Mouse (Mus musculus) neural tube, embryonic 14.5 days (tissue): Measurements from ENCODE around the gene Tbc1d22a. TPM values are rescaled to one million over a fixed set of nuclear protein-coding genes. Genes with fewer than 3 reads are reported as not detected.

Experiments used
- ATAC-seq: fragments of 200-750 bp; cut with Nextera tagmentation; 2 replicates; pipeline ENCODE4 v1.8.0; 2017; ENCODE audit warnings: low read depth, mild to moderate bottlenecking, moderate TSS enrichment, moderate library complexity
- H3K27ac ChIP-seq: fragments of 300-500 bp; sonication (generic); 2 replicates; pipeline ENCODE4 v1.5.1; 2014; ENCODE audit warnings: low read depth, mild to moderate bottlenecking, control low read depth, low read length, moderate library complexity, mixed read lengths
- H3K27me3 ChIP-seq: fragments of 300-500 bp; sonication (generic); 2 replicates; pipeline ENCODE4 v1.6.1; 2014; ENCODE audit warnings: low read length; ENCODE audit not compliant: control insufficient read depth, insufficient read depth
- H3K36me3 ChIP-seq: fragments of 300-500 bp; sonication (generic); 2 replicates; pipeline ENCODE4 v1.6.1; 2014; ENCODE audit warnings: low read length, mixed read lengths; ENCODE audit not compliant: control insufficient read depth, insufficient read depth
- H3K4me1 ChIP-seq: fragments of 300-500 bp; sonication (generic); 2 replicates; pipeline ENCODE4 v1.6.1; 2014; ENCODE audit warnings: low read length; ENCODE audit not compliant: control insufficient read depth, insufficient read depth
- H3K4me2 ChIP-seq: fragments of 300-500 bp; sonication (generic); 2 replicates; pipeline ENCODE4 v1.6.1; 2014; ENCODE audit warnings: mild to moderate bottlenecking, low read depth, low read length, control low read depth
- H3K4me3 ChIP-seq: fragments of 300-500 bp; sonication (generic); 2 replicates; pipeline ENCODE4 v1.5.1; 2014; ENCODE audit warnings: low read depth, low read length, control low read depth, mixed read lengths
- H3K9ac ChIP-seq: fragments of 300-500 bp; sonication (generic); replicated peaks from 2 replicates; pipeline ENCODE4 v1.6.1; 2014; ENCODE audit warnings: low read depth, mild to moderate bottlenecking, control low read depth, low read length, mixed read lengths
- H3K9me3 ChIP-seq: fragments of 300-500 bp; sonication (generic); 2 replicates; pipeline ENCODE4 v1.6.1; 2016; ENCODE audit warnings: low read length; ENCODE audit not compliant: control insufficient read depth
- WGBS: fragments of 180-500 bp; shearing (Covaris S2); extraction: QIAGEN DNeasy Blood & Tissue Kit; methylation state at CpG from one replicate; pipeline ENCODE4 v1.1.7; 2014; 5-methylcytosine and 5-hydroxymethylcytosine counted together
- polyA plus RNA-seq: library from polyadenylated mRNA; unstranded; fragments of >200 nt; fragmentation: Nextera tagmentation; extraction: Ambion mirVana; gene quantifications from 2 replicates; pipeline ENCODE4 v1.2.1, GENCODE M21; 2014

Tbc1d22a gene
- polyA plus RNA-seq, 1 experiment from 2014 or later, result 8.9 TPM

- 46% methylated on average over 6 of the region's 6 CpGs for WGBS
- no peak for ATAC-seq
- no peak overlapping the region for H3K4me2 ChIP-seq
Measured at GRCm38 (mm10) chr15:86476483-86476882, 262.2 kb downstream of the Tbc1d22a start.

DNA sequence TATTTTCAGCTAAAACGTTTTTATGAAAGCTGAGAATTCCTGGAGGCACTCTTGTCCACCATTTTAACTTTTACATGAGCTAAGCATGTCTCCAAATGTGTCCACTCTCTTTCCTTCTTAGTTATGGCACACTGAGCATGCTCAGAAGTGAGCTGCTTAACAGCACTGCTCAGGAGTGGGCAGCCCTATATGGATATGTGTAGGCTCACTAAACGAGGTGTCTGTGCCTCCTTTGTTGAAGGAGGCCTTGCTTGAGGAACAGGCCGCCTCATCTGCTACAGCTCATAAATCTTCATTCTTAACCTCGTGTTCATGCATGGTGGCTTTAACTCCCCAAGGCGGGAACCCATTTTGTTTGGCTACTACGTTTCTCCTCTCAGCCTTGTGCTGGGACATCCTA is 262.8 kb downstream of the Tbc1d22a start:
- 20% methylated on average over 6 of the region's 6 CpGs for WGBS
- no peak overlapping the region for H3K4me2 ChIP-seq
- H3K4me1 ChIP-seq, result peaks cover 24% of the 10 kb centered on the region; the same call in 1 of the 2 replicates
- H3K9ac ChIP-seq, result no peak overlapping the region
- no peaks in the 10 kb centered on the region for H3K36me3 ChIP-seq
- no peak overlapping the region for H3K27ac ChIP-seq
- ATAC-seq, result peak; percentile 32; the same call in 1 of the 2 replicates
- H3K27me3 ChIP-seq, result peaks cover 2% of the 10 kb centered on the region; the same call in 1 of the 2 replicates
- H3K4me3 ChIP-seq, result no peak overlapping the region
- H3K9me3 ChIP-seq, result no peaks in the 10 kb centered on the region

More at GRCm38 (mm10) chr15:86476483-86476882, 262.2 kb downstream of the Tbc1d22a start:
- Histone ChIP-seq H3K4me3 (no peak overlapping the region), H3K36me3 (no peaks in the 10 kb centered on the region), H3K27me3 (peaks cover 2% of the 10 kb centered on the region; the same call in 1 of the 2 replicates), H3K9me3 (no peaks in the 10 kb centered on the region), H3K27ac (no peak overlapping the region), H3K4me1 (peaks cover 24% of the 10 kb centered on the region; the same call in 1 of the 2 replicates), H3K9ac (no peak overlapping the region)

DNA sequence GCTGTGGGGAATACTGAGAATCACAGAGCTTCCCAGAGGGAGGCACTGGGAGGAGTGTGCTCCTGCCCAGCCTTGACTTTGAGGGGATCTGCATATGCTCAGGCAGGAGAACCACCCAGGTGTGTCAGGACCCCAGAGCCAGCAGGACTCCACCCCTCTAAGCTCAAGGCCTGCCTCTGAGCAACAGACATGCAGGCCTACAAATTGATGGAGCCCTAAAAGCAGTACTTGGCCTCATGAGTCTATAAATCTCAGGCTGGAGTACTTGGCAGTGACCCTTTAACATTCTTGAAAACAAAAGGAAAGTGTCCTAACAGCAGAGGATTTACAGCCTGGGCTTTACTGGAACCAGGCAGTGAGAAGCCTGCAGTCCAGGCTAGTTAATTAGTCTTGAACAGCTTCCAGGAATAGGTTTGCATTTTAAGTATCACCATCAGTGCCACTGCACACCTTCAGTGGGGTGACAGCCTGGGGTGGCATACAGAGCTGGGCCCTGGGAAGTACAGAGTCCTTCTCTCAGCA is 263.3 kb downstream of the Tbc1d22a start:
- H3K36me3 ChIP-seq, result no peaks in the 10 kb centered on the region
- H3K4me1 ChIP-seq, result peaks cover 24% of the 10 kb centered on the region; the same call in 1 of the 2 replicates
- no peaks in the 10 kb centered on the region for H3K9me3 ChIP-seq
- no peak overlapping the region for H3K9ac ChIP-seq
- peak; percentile 48 for ATAC-seq
- H3K4me3 ChIP-seq, result no peak overlapping the region
- 0 out of 2 replicates have a peak overlapping the region, but pooled peaks have one; percentile 35 for H3K27ac ChIP-seq
- no peak overlapping the region for H3K4me2 ChIP-seq
- peaks cover 2% of the 10 kb centered on the region for H3K27me3 ChIP-seq

DNA sequence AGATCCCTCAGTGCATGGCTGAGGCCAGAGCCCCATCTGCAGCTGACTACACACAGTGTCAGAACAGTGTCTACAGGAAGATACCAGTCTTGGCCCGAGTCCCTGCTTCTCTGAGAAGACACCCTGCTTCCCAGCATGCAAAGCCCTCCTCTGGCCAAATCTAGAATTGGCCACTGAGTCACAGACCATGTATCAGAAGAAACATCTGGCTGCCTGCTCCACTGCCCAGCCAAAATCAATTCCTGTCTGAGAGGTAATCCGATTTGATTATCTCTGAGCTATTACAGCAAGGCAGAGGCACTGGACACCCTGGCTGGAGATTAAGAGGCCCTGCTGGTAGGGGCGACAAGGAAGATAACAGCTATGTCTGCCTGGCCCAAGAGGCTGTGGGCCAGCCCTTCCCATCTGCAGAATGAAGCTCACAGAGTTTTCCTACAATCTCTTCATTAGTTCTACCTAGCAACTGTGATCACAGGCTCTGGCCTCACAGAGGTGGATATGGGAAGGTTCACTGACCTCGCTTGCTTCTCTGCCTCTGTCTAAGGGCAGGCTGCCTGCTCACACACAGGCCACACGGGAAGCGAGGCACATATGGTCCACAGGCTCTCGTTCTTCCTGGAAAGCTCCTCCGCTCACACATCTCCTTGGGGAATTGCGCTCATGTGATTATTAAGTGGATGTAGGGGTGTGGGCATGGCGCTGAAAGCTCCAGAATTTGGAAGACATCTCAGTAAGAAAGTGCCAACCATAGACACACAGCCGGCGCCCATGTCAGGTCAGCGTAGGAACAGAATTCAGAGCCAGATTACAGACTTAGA is 264.6 kb downstream of the Tbc1d22a start:
- 55% methylated on average over 13 of the region's 13 CpGs for WGBS
- H3K4me2 ChIP-seq, result no peak overlapping the region
- H3K27ac ChIP-seq, result no peak overlapping the region
- ATAC-seq, result peak; percentile 23; the same call in 1 of the 2 replicates
- peaks cover 2% of the 10 kb centered on the region for H3K27me3 ChIP-seq
- H3K4me3 ChIP-seq, result no peak overlapping the region
- no peak overlapping the region for H3K9ac ChIP-seq
- no peaks in the 10 kb centered on the region for H3K9me3 ChIP-seq
- peaks cover 24% of the 10 kb centered on the region; the same call in 1 of the 2 replicates for H3K4me1 ChIP-seq
- no peaks in the 10 kb centered on the region for H3K36me3 ChIP-seq

GRCm38 (mm10) chr15:86482362-86482761 is 268.1 kb downstream of the Tbc1d22a start:
- H3K27me3 ChIP-seq, result peaks cover 2% of the 10 kb centered on the region
- H3K36me3 ChIP-seq, result no peaks in the 10 kb centered on the region
- no peak overlapping the region for H3K4me2 ChIP-seq
- H3K4me1 ChIP-seq, result peaks cover 18% of the 10 kb centered on the region; the same call in 1 of the 2 replicates
- ATAC-seq, result no peak
- no peak overlapping the region for H3K27ac ChIP-seq
- no peaks in the 10 kb centered on the region for H3K9me3 ChIP-seq
- H3K4me3 ChIP-seq, result no peak overlapping the region
- no peak overlapping the region for H3K9ac ChIP-seq
- WGBS, result 78% methylated on average over 5 of the region's 5 CpGs

- Histone ChIP-seq H3K9me3 (no peaks in the 10 kb centered on the region), H3K4me1 (peaks cover 5% of the 10 kb centered on the region; the same call in 1 of the 2 replicates), H3K27ac (no peak overlapping the region), H3K36me3 (no peaks in the 10 kb centered on the region), H3K4me3 (no peak overlapping the region), H3K4me2 (no peak overlapping the region), H3K27me3 (no peaks in the 10 kb centered on the region; the same call in 1 of the 2 replicates), H3K9ac (no peak overlapping the region)
- WGBS, result 77% methylated on average over 6 of the region's 6 CpGs
- no peak for ATAC-seq
Measured at GRCm38 (mm10) chr15:86485815-86486214, 271.6 kb downstream of the Tbc1d22a start.

- Histone ChIP-seq H3K36me3 (no peaks in the 10 kb centered on the region), H3K27ac (no peak overlapping the region), H3K9me3 (no peaks in the 10 kb centered on the region), H3K27me3 (no peaks in the 10 kb centered on the region; the same call in 1 of the 2 replicates), H3K4me2 (no peak overlapping the region), H3K4me1 (peaks cover 5% of the 10 kb centered on the region; the same call in 1 of the 2 replicates), H3K4me3 (no peak overlapping the region), H3K9ac (no peak overlapping the region)
- ATAC-seq, result peak; percentile 60; the same call in 1 of the 2 replicates
- WGBS, result 31% methylated on average over 5 of the region's 5 CpGs
Measured at GRCm38 (mm10) chr15:86487359-86487758, 273.1 kb downstream of the Tbc1d22a start.

GRCm38 (mm10) chr15:86491434-86492099 is 277.3 kb downstream of the Tbc1d22a start:
- no peaks in the 10 kb centered on the region for H3K9me3 ChIP-seq
- no peaks in the 10 kb centered on the region for H3K27me3 ChIP-seq
- no peak overlapping the region for H3K27ac ChIP-seq
- peaks cover 10% of the 10 kb centered on the region for H3K4me1 ChIP-seq
- no peak for ATAC-seq
- no peak overlapping the region for H3K9ac ChIP-seq
- H3K36me3 ChIP-seq, result no peaks in the 10 kb centered on the region
- H3K4me3 ChIP-seq, result no peak overlapping the region
- WGBS, result 91% methylated on average over 12 of the region's 12 CpGs
- H3K4me2 ChIP-seq, result no peak overlapping the region
